Mouse (Mus musculus): ENCODE results near the gene Abr.

Gene Abr

DNA sequence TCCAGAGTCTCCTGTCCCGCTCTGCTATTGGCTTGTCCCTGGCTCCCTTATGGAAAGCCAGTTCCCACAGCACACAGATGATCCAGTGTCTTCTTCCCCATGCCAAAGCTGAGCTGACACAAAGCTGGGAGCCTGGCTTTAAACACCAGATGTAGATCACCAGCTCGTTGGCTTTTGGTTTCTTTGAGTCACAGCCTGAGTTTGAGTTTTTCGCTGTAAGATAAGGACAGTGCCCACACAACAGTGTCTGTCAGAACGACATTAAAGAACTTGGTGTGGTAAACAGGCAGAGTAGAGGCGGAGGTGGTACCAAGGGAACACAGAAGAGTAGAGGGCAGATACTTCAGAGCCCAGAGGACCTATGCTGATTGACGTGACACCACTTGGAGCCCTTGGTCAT is 101.2 kb downstream of the Abr start:
- ChIA-PET CTCF (interaction anchor here in 2 of 4 experiments (0.8 to 1.4 kb wide), 4 partner anchors 14 to 125 kb away, joined by 3 to 6 read pairs (median 4); no protein-coding TSS in a partner anchor), POLR2A (interaction anchor here in 2 of 4 experiments (1.1 to 1.3 kb wide), 3 partner anchors 8 to 21 kb away, joined by 3 read pairs; no protein-coding TSS in a partner anchor)

DNA sequence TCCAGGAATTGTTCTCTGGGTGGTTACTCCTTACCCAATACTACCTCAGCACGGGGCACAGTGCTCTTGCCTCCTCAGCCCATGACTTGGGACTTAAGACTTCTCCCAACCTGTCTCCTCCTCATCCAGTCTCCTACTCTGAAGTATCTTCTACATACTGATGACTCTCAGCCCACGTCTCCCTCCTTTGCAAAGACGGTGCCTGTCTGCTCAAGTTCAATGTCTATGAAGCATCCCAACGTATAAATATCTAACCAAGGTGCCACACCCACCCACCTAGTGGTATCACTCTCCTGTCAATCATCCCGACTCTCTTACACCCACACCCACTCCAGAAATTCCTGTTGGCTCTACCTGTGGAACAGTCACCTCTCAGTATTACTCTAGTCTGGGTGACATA is 103.5 kb downstream of the Abr start:
- CTCF ChIA-PET, result interaction anchor here in 3 of 4 experiments (0.7 to 2.1 kb wide), 6 partner anchors 10 to 127 kb away, joined by 3 to 6 read pairs (median 4); no protein-coding TSS in a partner anchor
- POLR2A ChIA-PET, result interaction anchor here in 2 of 4 experiments (0.6 to 1.6 kb wide), 6 partner anchors 15 to 902 kb away, joined by 3 read pairs; no protein-coding TSS in a partner anchor

- POLR2A ChIA-PET, result interaction anchor here in 2 of 4 experiments (0.6 to 1.6 kb wide), 8 partner anchors 10 to 120 kb away, joined by 3 to 6 read pairs (median 3); no protein-coding TSS in a partner anchor
- CTCF ChIA-PET, result interaction anchor here in 3 of 4 experiments (0.9 to 2.1 kb wide), 6 partner anchors 9 to 127 kb away, joined by 3 to 6 read pairs (median 4); no protein-coding TSS in a partner anchor
Measured at GRCm38 (mm10) chr11:76518125-76518524, 104.0 kb downstream of the Abr start.

DNA sequence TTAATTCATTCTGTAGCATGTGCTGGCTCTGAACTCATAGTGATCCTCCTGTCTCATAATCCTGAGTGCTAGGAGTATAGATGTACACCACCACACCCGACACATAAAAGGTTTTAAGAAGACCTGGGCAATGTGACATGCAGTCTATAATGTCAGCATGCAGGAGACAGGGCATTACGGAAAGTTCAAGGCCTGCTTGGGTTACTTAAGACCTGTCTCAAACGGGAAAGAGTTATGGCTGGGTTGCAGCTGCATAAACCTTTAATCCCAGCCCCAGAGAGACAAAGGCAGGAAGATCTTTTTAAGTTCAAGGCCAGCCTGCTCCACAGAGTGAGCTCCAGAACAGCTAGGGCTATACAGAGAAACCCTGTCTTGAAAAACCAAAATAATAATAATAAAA is 105.2 kb downstream of the Abr start:
- CTCF ChIA-PET, result interaction anchor here in 2 of 4 experiments (0.6 to 1.0 kb wide), 2 partner anchors 14 to 181 kb away, joined by 3 read pairs; no protein-coding TSS in a partner anchor
- POLR2A ChIA-PET, result interaction anchor here in 1 of 4 experiments (1.3 kb wide), 2 partner anchors 8 to 103 kb away, joined by 3 read pairs; no protein-coding TSS in a partner anchor

- ChIA-PET CTCF (interaction anchor here in 2 of 4 experiments (0.6 to 1.5 kb wide), 5 partner anchors 11 to 291 kb away, joined by 3 to 4 read pairs (median 4); no protein-coding TSS in a partner anchor), POLR2A (interaction anchor here in 1 of 4 experiments (0.9 to 1.3 kb wide), 3 partner anchors 14 to 22 kb away, joined by 3 to 5 read pairs (median 3); no protein-coding TSS in a partner anchor)
Measured at GRCm38 (mm10) chr11:76515123-76515522, 107.0 kb downstream of the Abr start.

GRCm38 (mm10) chr11:76510977-76511376 is 111.1 kb downstream of the Abr start:
- ChIA-PET CTCF (interaction anchor here in 3 of 4 experiments (0.6 to 5.1 kb wide), 12 partner anchors 13 to 285 kb away, joined by 3 to 34 read pairs (median 3); no protein-coding TSS in a partner anchor), POLR2A (interaction anchor here in 2 of 4 experiments (0.5 to 2.5 kb wide), 3 partner anchors 15 to 41 kb away, joined by 3 to 7 read pairs (median 6); no protein-coding TSS in a partner anchor)

DNA sequence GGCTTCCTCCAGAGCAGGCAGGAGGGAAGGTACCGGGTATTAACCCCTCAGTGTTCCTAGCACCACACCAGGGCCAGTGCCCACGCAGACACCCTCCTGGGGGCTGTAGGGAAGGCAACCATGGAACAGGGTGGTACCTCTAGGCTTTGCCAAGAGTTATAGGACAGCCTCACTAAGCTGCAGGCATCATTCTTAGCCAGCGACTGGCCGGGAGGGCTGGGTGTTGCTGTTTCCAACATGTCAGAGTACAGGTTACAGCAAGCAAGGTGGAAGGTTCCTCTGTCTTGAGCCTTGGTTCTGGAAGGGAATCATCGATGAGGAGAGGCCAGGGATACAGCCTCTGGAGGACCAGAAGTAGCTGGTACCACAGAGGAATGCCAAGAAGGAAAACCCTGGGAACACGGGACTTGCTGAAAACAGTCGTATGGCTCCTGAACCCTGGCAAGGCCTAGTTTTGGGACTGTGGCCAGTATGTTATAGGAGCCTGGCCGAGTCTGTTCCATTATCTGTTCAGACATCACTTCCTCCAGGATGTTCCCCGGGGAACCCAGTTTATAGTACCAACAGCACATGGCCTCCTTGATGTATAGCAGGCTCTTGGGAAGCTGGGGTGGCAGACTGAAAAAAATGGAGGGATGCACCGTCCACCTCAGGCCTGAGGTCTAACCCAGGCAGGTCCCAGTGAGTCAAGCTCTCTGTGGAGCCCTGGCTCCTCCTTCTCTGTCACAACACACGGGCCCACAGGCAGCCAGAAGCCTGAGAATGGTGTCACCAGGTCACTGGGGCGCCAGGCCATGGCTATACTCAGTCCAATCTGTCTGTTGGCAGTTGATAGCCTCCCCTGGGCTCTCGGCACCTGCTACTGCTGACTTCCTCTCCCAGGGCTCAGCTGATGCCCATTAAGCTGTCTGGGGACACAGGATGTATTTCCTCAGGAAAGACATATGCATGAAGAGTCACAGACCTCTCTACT is 112.1 kb downstream of the Abr start:
- CTCF ChIA-PET, result interaction anchor here (0.5 to 6.4 kb wide), 13 partner anchors 8 to 376 kb away, joined by 3 to 59 read pairs (median 5); no protein-coding TSS in a partner anchor
- POLR2A ChIA-PET, result interaction anchor here in 2 of 4 experiments (0.8 to 1.7 kb wide), 7 partner anchors 10 to 70 kb away, joined by 3 to 7 read pairs (median 3); no protein-coding TSS in a partner anchor

DNA sequence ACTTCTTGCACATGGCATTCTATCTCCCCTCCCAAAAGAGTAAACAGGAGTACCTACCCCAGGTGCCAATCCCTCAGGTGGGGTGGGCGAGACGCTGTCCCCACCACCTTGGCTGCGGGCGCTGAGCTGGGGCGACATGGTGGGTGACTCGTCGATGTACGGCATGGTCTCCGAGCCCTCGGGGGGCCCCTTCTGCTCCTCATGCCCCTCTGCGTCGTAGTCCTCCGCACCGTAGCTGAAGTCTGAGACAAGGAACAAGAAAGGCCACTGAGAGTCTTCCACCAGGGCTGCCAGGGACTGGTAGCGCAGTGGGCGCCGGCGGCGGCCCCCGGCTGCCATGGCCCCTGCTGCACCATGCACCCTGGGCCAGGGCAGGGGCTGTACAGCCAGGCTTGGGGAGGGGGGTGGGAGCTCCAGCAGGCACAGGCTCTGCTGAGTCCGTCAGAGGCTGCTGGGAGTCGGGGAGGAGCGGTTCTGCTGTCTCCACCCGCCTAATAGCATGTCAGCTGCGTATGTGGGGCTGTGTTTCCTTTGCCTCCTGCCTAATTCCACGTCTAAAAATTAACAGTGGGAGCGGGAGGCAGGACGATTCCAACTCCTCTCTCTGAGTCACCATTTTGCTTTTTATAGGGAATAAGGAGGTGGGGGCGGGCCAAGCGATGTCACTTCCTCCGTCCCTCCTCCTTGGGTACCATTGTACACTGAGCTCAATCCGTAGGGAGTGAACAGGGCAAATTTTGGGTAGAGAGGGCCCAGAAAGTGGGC is 113.1 kb downstream of the Abr start:
- ChIA-PET CTCF (interaction anchor here (0.6 to 6.4 kb wide), 18 partner anchors 9 to 221 kb away, joined by 3 to 59 read pairs (median 5); no protein-coding TSS in a partner anchor), POLR2A (interaction anchor here in 3 of 4 experiments (0.6 to 1.7 kb wide), 14 partner anchors 8 to 175 kb away, joined by 3 to 7 read pairs (median 3); no protein-coding TSS in a partner anchor)

DNA sequence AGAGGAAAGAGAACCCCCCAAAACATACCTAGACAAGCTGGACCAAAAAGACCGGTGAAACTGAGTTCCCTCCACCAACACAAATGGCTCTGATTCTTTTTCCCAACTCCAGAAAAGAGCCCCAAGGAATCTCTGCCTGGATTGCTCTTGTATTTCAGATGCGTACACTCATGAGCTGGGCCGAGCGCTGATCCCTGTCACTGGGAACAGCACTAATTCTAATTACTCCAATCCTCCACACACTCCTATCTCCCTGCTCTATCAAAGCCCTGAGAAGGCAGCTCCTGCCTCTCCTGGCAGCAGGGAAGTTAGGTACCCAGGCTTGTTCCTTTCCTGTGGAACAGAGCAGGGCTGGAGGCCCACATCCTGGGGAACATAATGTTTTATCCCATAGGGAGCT is 114.0 kb downstream of the Abr start:
- POLR2A ChIA-PET, result interaction anchor here in 3 of 4 experiments (0.6 to 1.7 kb wide), 10 partner anchors 8 to 66 kb away, joined by 3 to 7 read pairs (median 3); no protein-coding TSS in a partner anchor
- CTCF ChIA-PET, result interaction anchor here (0.7 to 6.4 kb wide), 18 partner anchors 8 to 138 kb away, joined by 3 to 59 read pairs (median 6); no protein-coding TSS in a partner anchor

- CTCF ChIA-PET, result interaction anchor here (0.5 to 6.4 kb wide), 55 partner anchors 9 to 821 kb away, joined by 3 to 59 read pairs (median 4); partner anchors contain the start of gene Timm22 (in 1 of the 4)
Measured at GRCm38 (mm10) chr11:76507302-76508124, 114.6 kb downstream of the Abr start.

DNA sequence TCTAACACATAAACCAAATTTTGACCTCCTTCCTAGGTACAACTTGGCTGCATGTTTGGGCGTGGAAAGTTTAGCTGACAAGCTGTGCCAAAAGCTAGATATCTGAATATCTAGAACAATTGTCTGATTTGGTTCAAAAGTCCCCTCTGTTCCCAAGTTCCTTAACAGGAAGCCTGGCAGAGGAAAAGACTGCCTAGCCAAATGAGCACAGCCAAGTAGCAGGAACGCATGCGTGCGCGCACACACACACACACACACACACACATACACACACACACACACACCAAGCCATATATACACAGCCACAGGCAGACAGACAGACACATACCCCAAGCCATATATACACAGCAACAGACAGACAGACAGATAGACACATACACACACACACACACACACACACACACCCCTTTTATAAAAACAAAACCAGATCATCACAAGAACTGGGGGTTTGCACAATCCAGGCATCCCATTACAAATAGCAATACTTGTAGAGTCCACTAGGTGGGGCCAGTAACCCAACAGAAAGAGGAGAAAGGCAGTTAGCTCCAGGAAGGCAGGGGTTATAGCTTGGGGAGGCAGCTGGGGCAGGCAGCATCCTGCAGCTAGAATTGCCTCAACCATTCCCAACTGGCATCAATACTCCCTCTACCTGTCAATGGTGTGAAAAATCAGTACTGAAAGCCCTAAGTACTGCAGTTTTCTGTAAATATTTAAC is 115.4 kb downstream of the Abr start:
- ChIA-PET POLR2A (interaction anchor here (0.6 to 2.1 kb wide), 10 partner anchors 12 to 626 kb away, joined by 3 to 8 read pairs (median 3); no protein-coding TSS in a partner anchor), CTCF (interaction anchor here (0.5 to 6.4 kb wide), 59 partner anchors 8 to 822 kb away, joined by 3 to 59 read pairs (median 4); partner anchors contain the start of gene Timm22 (in 1 of the 4))

More at GRCm38 (mm10) chr11:76507302-76508124, 114.6 kb downstream of the Abr start:
- POLR2A ChIA-PET, result interaction anchor here (0.6 to 2.1 kb wide), 14 partner anchors 10 to 625 kb away, joined by 3 to 8 read pairs (median 3); no protein-coding TSS in a partner anchor

GRCm38 (mm10) chr11:76505106-76505505 is 117.0 kb downstream of the Abr start:
- CTCF ChIA-PET, result interaction anchor here in 1 of 4 experiments (5.4 to 6.4 kb wide), 2 partner anchors 49 to 141 kb away, joined by 46 to 59 read pairs; no protein-coding TSS in a partner anchor
- POLR2A ChIA-PET, result no interaction called here

- ChIA-PET CTCF (interaction anchor here (0.6 to 6.4 kb wide), 5 partner anchors 31 to 572 kb away, joined by 3 to 46 read pairs (median 3); no protein-coding TSS in a partner anchor), POLR2A (interaction anchor here in 1 of 4 experiments (1.3 to 1.5 kb wide), 2 partner anchors 15 to 27 kb away, joined by 3 read pairs; no protein-coding TSS in a partner anchor)
Measured at GRCm38 (mm10) chr11:76504058-76504457, 118.1 kb downstream of the Abr start.

DNA sequence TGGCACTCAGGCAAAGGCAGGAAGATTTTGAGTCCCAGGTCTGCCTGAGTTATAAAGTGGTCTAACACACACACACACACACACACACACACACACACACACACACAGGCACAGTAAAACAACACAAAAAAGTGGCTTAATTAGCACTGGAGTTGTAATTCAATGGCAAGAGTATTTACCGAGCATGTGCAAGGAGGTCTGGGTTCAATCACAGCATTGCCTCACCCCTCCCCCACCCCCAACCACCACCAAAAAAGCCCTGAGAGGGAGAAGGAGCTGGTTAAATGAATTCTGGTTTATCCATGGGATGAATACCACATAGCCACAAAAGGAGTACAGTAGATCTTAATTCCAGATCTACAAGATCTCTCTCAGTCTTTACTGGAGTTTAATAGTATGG is 122.1 kb downstream of the Abr start:
- ChIA-PET POLR2A (interaction anchor here (0.6 to 2.2 kb wide), 24 partner anchors 8 to 411 kb away, joined by 3 to 13 read pairs (median 3); no protein-coding TSS in a partner anchor), CTCF (interaction anchor here (0.6 to 1.6 kb wide), 14 partner anchors 9 to 492 kb away, joined by 3 to 12 read pairs (median 4); no protein-coding TSS in a partner anchor)

DNA sequence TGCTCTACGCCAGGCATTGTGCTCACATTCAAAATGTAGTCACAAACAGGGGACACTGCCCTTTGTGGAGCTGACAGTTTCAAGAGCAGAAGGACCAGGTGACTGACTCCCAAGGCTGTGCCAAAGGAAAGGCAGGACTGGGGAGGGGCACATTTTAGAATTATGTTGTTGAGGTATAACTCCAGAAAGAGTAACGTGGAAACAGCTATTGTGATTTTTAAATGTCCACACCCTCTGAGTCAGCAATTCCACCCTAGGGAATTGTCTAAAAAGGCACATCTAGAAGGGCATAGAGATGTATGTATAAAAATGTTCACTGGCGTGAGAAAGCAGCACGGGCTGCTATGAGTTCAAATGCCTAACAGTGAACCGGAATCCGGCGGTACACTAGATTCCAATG is 122.5 kb downstream of the Abr start:
- CTCF ChIA-PET, result interaction anchor here in 1 of 4 experiments (1.0 to 1.6 kb wide), 5 partner anchors 9 to 147 kb away, joined by 3 to 5 read pairs (median 4); no protein-coding TSS in a partner anchor
- POLR2A ChIA-PET, result interaction anchor here (0.6 to 2.2 kb wide), 14 partner anchors 8 to 113 kb away, joined by 3 to 13 read pairs (median 3); no protein-coding TSS in a partner anchor

All from embryonic stem cell, embryonic (primary cell).